Mouse (Mus musculus) heart, postnatal 0 days (tissue): Measurements from ENCODE around the gene Gm13124.

Experiments used
- CTCF ChIP-seq: IDR thresholded peaks from 2 replicates; pipeline ENCODE4 v1.5.1; 2016; ENCODE audit warnings: antibody characterized with exemption, control low read depth, low read depth
- EP300 ChIP-seq: IDR thresholded peaks from 2 replicates; pipeline ENCODE4 v1.6.1; 2016; ENCODE audit warnings: antibody characterized with exemption, low read depth

- TF ChIP-seq CTCF (no peak), EP300 (no peak)
Observed at GRCm38 (mm10) chr4:144565034-144565433, at the start of gene Gm13124.
